20 mouse cellular contexts compared by ENCODE assay signal in the genomic region with DNA sequence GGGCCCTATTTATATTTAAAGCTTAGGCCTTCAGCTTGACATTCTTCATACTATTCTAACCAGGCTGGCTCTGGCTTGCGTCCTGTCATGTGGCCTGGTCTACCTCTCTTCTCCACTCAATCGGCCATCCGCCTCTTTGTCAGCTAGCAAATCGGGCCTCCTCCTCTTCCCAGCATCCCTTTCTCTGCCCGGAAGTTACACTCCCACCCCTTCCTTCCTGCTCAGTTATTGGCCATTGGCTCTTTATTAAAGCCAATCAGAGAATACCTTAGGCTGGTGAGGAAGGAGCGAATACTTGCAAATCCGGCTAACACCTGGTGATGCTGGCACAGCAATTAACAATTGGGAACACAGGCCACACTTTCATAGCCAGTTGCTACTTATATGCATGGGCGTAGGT. TPM values are rescaled to one million over a fixed set of nuclear protein-coding genes. Genes with fewer than 3 reads are reported as not detected.
DNase-seq lines count a peak whose midpoint lies in the region; TF ChIP-seq lines count a peak whose summit lies in the region.
"Had no signal": no experiment of that assay in that cellular context is flagged by ENCODE, and none has a peak within 500 bp of the region (broad histone marks: within the 10 kb centered on the region; RNA-seq: fewer than 3 reads in every experiment).

No protein-coding gene starts in this region.

- H3K9ac ChIP-seq in ES-Bruce4 (ENCODE audit: low read depth, poor library complexity, severe bottlenecking): no peak overlapping the region
- H3K9ac ChIP-seq: embryonic facial prominence, embryonic 12.5 days; forebrain, embryonic 13.5 days; forebrain, embryonic 15.5 days; forebrain, postnatal 0 days had no signal

- H3K27ac ChIP-seq in heart, embryonic 10.5 days: peak overlapping the region; percentile 12; the same call in 1 of the 2 replicates
- no peak overlapping the region for H3K27ac ChIP-seq in ES-Bruce4 (ENCODE audit: insufficient read depth, low read length)
- H3K27ac ChIP-seq: embryonic facial prominence, embryonic 10.5 days; embryonic facial prominence, embryonic 12.5 days; forebrain, embryonic 13.5 days; forebrain, embryonic 15.5 days had no signal

- TF ChIP-seq POLR2A in ES-Bruce4 (IDR thresholded peaks at IDR 0.05; ENCODE audit: insufficient read depth, low read length): no peak

- H3K9me3 ChIP-seq in heart, embryonic 10.5 days: no peaks in the 10 kb centered on the region
- H3K9me3 ChIP-seq in E14TG2a.4 (ENCODE audit: low read length): no peaks in the 10 kb centered on the region
- no peaks in the 10 kb centered on the region for H3K9me3 ChIP-seq in ES-Bruce4 (replicated peaks; ENCODE audit: control insufficient read depth, insufficient read depth, low read length, poor library complexity, severe bottlenecking)
- H3K9me3 ChIP-seq: embryonic facial prominence, embryonic 10.5 days; embryonic facial prominence, embryonic 12.5 days; forebrain, embryonic 13.5 days; forebrain, embryonic 15.5 days had no signal

- TF ChIP-seq EP300 in ES-Bruce4 (IDR thresholded peaks at IDR 0.05; ENCODE audit: insufficient read depth, low read depth, low read length): no peak

- H3K36me3 ChIP-seq in heart, embryonic 10.5 days: no peaks in the 10 kb centered on the region
- H3K36me3 ChIP-seq in E14TG2a.4 (ENCODE audit: insufficient read depth, low read length) (no peaks in the 10 kb centered on the region), ES-Bruce4 (ENCODE audit: control insufficient read depth, insufficient read depth, low read length, poor library complexity, severe bottlenecking) (no peaks in the 10 kb centered on the region)
- H3K36me3 ChIP-seq: embryonic facial prominence, embryonic 10.5 days; embryonic facial prominence, embryonic 12.5 days; forebrain, embryonic 15.5 days; G1E had no signal

- no peak overlapping the region for H3K4me3 ChIP-seq in heart, embryonic 10.5 days
- H3K4me3 ChIP-seq in E14TG2a.4 (replicated peaks; ENCODE audit: low read length) (peak overlapping the region; percentile 27), ES-Bruce4 (ENCODE audit: low read depth, low read length) (peak overlapping the region; percentile 30; the same call in 1 of the 2 replicates)
- H3K4me3 ChIP-seq: embryonic facial prominence, embryonic 10.5 days; embryonic facial prominence, embryonic 12.5 days; forebrain, embryonic 13.5 days; forebrain, embryonic 15.5 days had no signal

- TF ChIP-seq CTCF in E14TG2a.4 (conservative IDR thresholded peaks at IDR 0.05; ENCODE audit: low read length): no peak
- no peak for TF ChIP-seq CTCF in ES-Bruce4 (IDR thresholded peaks at IDR 0.05; ENCODE audit: low read depth, low read length)

- H3K4me1 ChIP-seq in heart, embryonic 10.5 days: peaks cover 25% of the 10 kb centered on the region
- H3K4me1 ChIP-seq in E14TG2a.4 (replicated peaks; ENCODE audit: low read depth, low read length) (peaks cover 27% of the 10 kb centered on the region), ES-Bruce4 (ENCODE audit: control insufficient read depth, insufficient read depth, low read length) (no peaks in the 10 kb centered on the region)

- 76% methylated on average over 8 of the region's 8 CpGs for WGBS in heart, embryonic 10.5 days

- intact Hi-C loops in heart, postnatal 25 days (cut with DNase I): no loop called here

- DNase-seq in heart, embryonic 10.5 days (ENCODE audit: low spot score): no peak
- DNase-seq in heart, postnatal 25 days (ENCODE audit: low spot score): no peak
- peak; percentile 53 for DNase-seq in R1 (ENCODE audit: low read depth, low spot score)
- no peak for DNase-seq in adrenal gland, postnatal 25 days
- no peak for DNase-seq in thymus, postnatal 25 days
- DNase-seq in urinary bladder, postnatal 10 days (ENCODE audit: low spot score): no peak
- DNase-seq: cerebellum, adult 11-12 months; cerebellum, adult 2 months; cerebellum, adult 9-10 months; cerebellum, postnatal 25 days had no signal

- no peaks in the 10 kb centered on the region for H3K27me3 ChIP-seq in heart, embryonic 10.5 days (ENCODE audit: insufficient read depth, poor library complexity, severe bottlenecking)
- H3K27me3 ChIP-seq in E14TG2a.4 (ENCODE audit: insufficient read depth, low read length): peaks cover 5% of the 10 kb centered on the region; the same call in 1 of the 2 replicates
- no peaks in the 10 kb centered on the region for H3K27me3 ChIP-seq in ES-Bruce4 (ENCODE audit: control insufficient read depth, insufficient read depth, low read length, poor library complexity, severe bottlenecking)
- H3K27me3 ChIP-seq: embryonic facial prominence, embryonic 12.5 days; forebrain, embryonic 13.5 days; forebrain, embryonic 15.5 days; Patski had no signal

RNA-seq across cellular contexts. Expression of a gene that starts 43.5 kb away (rescaled TPM):
- 1.6 and 8.6 TPM in 2 replicates for polyA plus RNA-seq in heart, embryonic 10.5 days (2016; fragmentation: Nextera tagmentation; extraction: Ambion mirVana)
- total RNA-seq in heart, postnatal 25 days (2021): 1 to 10 TPM; 1.7 to 1.8 TPM
- polyA plus RNA-seq in ES-Bruce4 (2011; ENCODE audit: insufficient read depth, insufficient read length, low read depth, missing spikeins): 2.3 and 3.3 TPM in 2 replicates
- 29.4 and 36.9 TPM in 2 replicates for total RNA-seq in adrenal gland, postnatal 25 days (2021)
- total RNA-seq: G1E had no signal
- polyA plus RNA-seq: activated CD4-positive, CD25-positive, alpha-beta regulatory T cell, adult 4 months; G1E had no signal

Comparison
In these comparisons a context has a peak if more than half of its experiments do, and no peak if none do; other contexts are left out.
1. RNA of a gene that starts 43.5 kb away (total RNA-seq): 29.4 to 36.9 TPM in adrenal gland, postnatal 25 days; 1.7 to 1.8 TPM in heart, postnatal 25 days; every median in the first group is over 10 times any median in the second.